Mouse (Mus musculus): Measurements from ENCODE around the gene Fktn. TPM values are rescaled to one million over a fixed set of nuclear protein-coding genes. Genes with fewer than 3 reads are reported as not detected.
"Not testable (repeated sequence)": the region's sequence is repeated elsewhere in the genome, so short reads cannot be mapped to it uniquely, and the experiment has no call there.

Gene Fktn
- polyA plus RNA-seq, 1 experiment from 2014 or later = 3.1 TPM

DNA sequence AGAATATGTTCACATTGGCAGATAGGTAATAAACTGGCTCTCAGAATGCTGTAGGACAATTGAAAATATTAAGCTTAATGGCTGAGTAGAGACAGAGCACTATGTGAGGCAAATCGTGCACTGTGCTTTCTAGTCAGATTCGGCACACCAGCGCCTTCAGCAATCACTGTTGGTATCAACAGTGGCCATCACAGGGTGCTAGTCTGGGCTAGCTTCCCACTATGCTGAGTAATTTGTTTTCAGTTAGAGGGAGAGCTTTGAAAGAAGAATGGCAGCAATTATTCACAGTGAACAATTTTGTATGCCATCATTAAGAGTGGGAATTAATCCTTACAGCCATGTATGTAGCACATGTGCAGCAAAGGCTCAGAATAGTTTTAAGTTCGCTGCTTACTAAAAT, 8.7 kb downstream of the Fktn start:
- H3K4me2 ChIP-seq = no peak overlapping the region
- WGBS (ENCODE audit: insufficient replicate concordance) = 76% methylated on average over 4 of the region's 4 CpGs
- no peaks in the 10 kb centered on the region for H3K36me3 ChIP-seq (replicated peaks)
- H3K27ac ChIP-seq (replicated peaks) = no peak overlapping the region
- H3K9ac ChIP-seq = no peak overlapping the region
- H3K4me1 ChIP-seq (replicated peaks) = no peaks in the 10 kb centered on the region
- H3K4me3 ChIP-seq (replicated peaks) = no peak overlapping the region
- no peaks in the 10 kb centered on the region for H3K27me3 ChIP-seq
- no peaks in the 10 kb centered on the region for H3K9me3 ChIP-seq (replicated peaks)
- ATAC-seq (ENCODE audit: insufficient read depth) = no peak

DNA sequence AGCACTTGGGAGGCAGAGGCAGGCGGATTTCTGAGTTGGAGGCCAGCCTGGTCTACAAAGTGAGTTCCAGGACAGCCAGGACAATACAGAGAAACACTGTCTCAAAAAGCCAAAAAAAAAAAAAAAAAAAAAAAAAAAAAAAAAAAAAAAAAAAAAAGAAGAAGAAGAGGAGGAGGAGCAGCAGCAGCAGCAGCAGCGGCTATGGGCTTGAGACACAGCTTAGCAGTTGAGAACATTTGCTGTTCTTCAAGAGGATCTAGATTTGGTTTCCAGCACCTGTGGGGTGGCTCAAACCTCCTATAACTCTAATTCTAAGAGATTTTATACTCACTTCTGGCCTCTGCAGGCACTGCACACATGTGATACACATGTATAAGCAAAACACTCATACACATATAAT, 12.3 kb downstream of the Fktn start:
- H3K4me1 ChIP-seq (replicated peaks); ATAC-seq (ENCODE audit: insufficient read depth); H3K4me2 ChIP-seq; H3K27me3 ChIP-seq; H3K4me3 ChIP-seq (replicated peaks); H3K9ac ChIP-seq; H3K27ac ChIP-seq (replicated peaks); H3K9me3 ChIP-seq (replicated peaks); H3K36me3 ChIP-seq (replicated peaks): not testable (repeated sequence)
- WGBS (ENCODE audit: insufficient replicate concordance) = 78% methylated on average over 2 of the region's 2 CpGs

DNA sequence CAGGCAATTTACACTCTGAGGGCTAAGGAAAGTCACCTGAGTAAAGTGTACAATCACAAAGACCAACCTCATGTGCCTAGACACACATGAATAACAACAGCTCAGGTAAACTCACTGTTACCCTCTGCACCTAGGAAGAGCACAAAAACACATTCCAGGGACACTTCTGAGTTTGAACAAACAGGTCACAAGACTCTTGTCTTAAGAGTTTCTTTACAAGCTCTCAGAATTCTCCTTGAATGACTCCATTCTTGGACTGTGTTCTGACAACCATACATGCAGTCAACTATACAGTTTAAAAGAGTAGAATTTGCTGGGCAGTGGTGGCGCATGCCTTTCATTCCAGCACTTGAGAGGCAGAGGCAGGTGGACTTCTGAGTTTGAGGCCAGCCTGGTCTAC, 14.3 kb downstream of the Fktn start:
- Histone ChIP-seq H3K4me3 (replicated peaks) (no peak overlapping the region), H3K27ac (replicated peaks) (no peak overlapping the region), H3K4me1 (replicated peaks) (no peaks in the 10 kb centered on the region), H3K4me2 (no peak overlapping the region), H3K36me3 (replicated peaks) (0 out of 2 replicates have a peak, but pooled peaks cover 5% of the 10 kb centered on the region), H3K27me3 (no peaks in the 10 kb centered on the region), H3K9ac (no peak overlapping the region), H3K9me3 (replicated peaks) (no peaks in the 10 kb centered on the region)
- ATAC-seq (ENCODE audit: insufficient read depth) = no peak
- WGBS (ENCODE audit: insufficient replicate concordance) = 68% methylated on average over 1 of the region's 1 CpGs

DNA sequence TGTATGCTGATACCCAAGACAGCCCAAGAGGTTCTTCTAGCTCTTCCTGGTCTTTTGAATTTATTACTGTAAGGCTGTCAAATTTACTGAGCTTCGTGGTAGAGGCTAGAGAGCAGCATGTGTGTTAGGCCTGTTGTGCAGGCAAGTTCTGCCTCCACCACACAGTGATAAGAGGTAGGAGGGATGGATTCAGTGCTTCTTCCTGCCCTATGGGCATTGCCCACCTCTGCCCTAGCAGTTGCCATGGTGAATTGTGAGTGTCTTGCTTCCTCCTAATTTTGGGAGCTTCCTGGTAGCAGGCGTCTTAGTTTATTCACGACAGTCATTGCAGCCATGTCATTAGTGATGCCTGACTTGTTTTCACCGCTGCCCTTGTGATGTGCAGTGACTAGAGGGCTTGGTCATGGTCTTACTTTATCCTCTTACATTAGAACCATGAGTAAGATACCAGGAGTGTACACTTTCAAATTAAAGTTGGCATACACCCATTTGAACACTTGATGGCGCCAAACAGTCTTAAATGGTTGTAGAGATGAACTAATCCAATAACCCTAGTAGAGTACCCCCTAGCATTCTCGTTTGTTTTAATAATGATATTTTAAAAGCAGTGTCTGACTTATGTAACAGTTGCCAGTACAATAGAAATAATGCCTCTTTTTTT, 25.3 kb downstream of the Fktn start:
- H3K9me3 ChIP-seq (replicated peaks) = no peaks in the 10 kb centered on the region
- H3K9ac ChIP-seq = no peak overlapping the region
- H3K27me3 ChIP-seq = no peaks in the 10 kb centered on the region
- H3K27ac ChIP-seq (replicated peaks) = no peak overlapping the region
- no peak for ATAC-seq (ENCODE audit: insufficient read depth)
- 44% methylated on average over 6 of the region's 6 CpGs for WGBS (ENCODE audit: insufficient replicate concordance)
- H3K36me3 ChIP-seq (replicated peaks) = peaks cover 3% of the 10 kb centered on the region; the same call in 1 of the 2 replicates
- no peak overlapping the region for H3K4me2 ChIP-seq
- no peak overlapping the region for H3K4me3 ChIP-seq (replicated peaks)
- H3K4me1 ChIP-seq (replicated peaks) = no peaks in the 10 kb centered on the region

DNA sequence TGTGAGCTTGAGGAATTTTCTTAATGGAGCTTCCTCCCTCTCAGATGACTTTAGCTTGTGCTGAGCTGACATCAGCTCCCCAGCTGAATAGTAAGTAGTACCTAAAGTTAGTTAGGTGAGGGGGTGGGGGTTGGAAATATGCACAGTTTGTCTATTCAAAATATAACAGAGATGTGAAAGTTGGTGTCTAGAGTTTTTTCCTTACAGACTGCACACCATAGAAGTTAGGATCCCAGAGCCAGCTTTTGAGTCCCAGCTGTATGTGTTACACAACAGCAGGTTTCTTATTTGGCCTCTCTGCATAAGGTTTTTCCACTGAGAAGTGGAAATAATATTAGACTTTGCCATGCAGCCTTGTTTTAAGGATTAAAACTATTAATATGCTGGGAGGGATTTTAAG, 36.0 kb downstream of the Fktn start:
- H3K9ac ChIP-seq = no peak overlapping the region
- H3K9me3 ChIP-seq (replicated peaks) = no peaks in the 10 kb centered on the region
- no peak overlapping the region for H3K4me3 ChIP-seq (replicated peaks)
- H3K4me2 ChIP-seq = no peak overlapping the region
- H3K27me3 ChIP-seq = no peaks in the 10 kb centered on the region
- no peaks in the 10 kb centered on the region for H3K36me3 ChIP-seq (replicated peaks)
- no peak overlapping the region for H3K27ac ChIP-seq (replicated peaks)
- no peaks in the 10 kb centered on the region for H3K4me1 ChIP-seq (replicated peaks)
- ATAC-seq (ENCODE audit: insufficient read depth) = no peak

DNA sequence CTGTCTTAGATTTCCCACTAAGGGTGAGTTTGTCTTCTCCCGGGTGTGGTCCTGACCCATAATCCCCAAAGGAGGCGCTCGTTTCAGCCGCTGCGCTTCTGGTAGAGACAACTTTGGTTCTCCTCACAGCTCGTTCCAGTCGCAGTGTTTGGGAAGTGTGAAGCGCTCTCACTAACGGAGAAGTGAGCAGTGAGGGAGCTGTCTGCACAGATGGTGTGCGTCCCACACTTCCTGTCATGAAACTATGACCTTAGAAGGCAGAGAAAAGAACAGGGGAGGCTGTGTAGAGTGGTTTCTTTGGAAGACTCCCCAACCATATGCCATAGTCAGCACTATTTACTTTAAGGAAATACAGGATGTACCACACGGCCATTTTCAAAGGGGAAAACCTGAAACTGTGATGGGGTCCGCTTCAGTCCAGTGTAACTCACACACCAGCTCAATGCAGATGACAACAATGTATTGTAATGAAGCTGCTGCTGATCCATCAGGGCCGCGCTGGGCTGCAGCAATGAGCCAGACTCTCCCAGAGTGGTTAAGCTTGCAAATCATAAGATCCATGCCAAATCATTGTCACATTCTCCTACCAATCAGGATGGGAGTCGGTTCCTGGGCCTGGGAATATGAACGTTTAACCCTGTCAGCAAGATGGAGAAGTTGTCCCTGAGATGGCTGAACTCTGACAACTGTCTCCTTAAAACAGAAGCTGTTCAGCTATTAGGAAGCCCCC, 36.8 kb downstream of the Fktn start:
- H3K4me2 ChIP-seq = no peak overlapping the region
- no peaks in the 10 kb centered on the region for H3K36me3 ChIP-seq (replicated peaks)
- ATAC-seq (ENCODE audit: insufficient read depth) = no peak
- H3K27ac ChIP-seq (replicated peaks) = no peak overlapping the region
- no peak overlapping the region for H3K4me3 ChIP-seq (replicated peaks)
- H3K9me3 ChIP-seq (replicated peaks) = no peaks in the 10 kb centered on the region
- 70% methylated on average over 16 of the region's 16 CpGs for WGBS (ENCODE audit: insufficient replicate concordance)
- H3K27me3 ChIP-seq = no peaks in the 10 kb centered on the region
- H3K9ac ChIP-seq = no peak overlapping the region
- no peaks in the 10 kb centered on the region for H3K4me1 ChIP-seq (replicated peaks)

DNA sequence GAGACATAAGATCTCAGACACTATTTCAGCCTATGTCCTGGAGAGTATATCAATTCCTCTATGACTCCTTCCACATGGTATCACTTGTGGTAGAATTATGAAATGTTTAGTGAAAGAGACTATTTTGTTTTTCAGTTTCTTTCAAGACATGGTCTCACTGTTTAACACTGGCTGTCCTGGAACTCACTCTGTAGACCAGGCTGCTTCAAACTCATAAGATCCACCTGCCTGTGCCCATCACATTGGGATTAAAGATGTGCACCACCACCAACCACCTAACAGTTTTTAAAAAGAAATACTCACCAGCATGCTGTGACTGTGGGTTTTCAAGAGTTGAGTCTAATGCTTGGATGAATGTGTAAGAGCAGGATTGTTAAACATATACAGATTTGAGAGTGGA, 43.2 kb downstream of the Fktn start:
- Histone ChIP-seq H3K27ac (replicated peaks) (no peak overlapping the region), H3K27me3 (no peaks in the 10 kb centered on the region), H3K9ac (no peak overlapping the region), H3K9me3 (replicated peaks) (no peaks in the 10 kb centered on the region), H3K4me2 (no peak overlapping the region), H3K36me3 (replicated peaks) (no peaks in the 10 kb centered on the region), H3K4me3 (replicated peaks) (no peak overlapping the region), H3K4me1 (replicated peaks) (no peaks in the 10 kb centered on the region)
- no peak for ATAC-seq (ENCODE audit: insufficient read depth)

DNA sequence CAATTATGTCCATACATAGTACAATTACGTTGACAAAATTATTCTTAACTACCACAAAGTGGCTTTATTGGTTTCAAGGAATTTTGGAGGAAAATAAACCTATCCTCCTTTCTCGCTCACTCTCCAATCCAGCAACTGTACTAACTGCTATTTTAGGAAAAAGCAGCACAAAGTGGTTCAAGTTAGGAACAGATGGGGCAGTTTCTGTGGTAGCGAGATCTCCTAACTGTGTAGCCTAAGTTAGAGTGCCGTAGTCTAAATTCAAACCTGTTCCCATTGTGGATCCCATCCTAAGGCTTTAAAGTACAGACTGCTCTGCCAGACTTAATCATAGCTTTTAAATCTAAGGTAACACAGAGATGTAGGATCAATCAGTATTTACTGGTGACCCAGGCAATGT, 45.0 kb downstream of the Fktn start:
- H3K27me3 ChIP-seq = no peaks in the 10 kb centered on the region
- no peaks in the 10 kb centered on the region for H3K36me3 ChIP-seq (replicated peaks)
- no peak overlapping the region for H3K4me3 ChIP-seq (replicated peaks)
- no peaks in the 10 kb centered on the region for H3K4me1 ChIP-seq (replicated peaks)
- H3K9me3 ChIP-seq (replicated peaks) = no peaks in the 10 kb centered on the region
- no peak overlapping the region for H3K27ac ChIP-seq (replicated peaks)
- WGBS (ENCODE audit: insufficient replicate concordance) = 67% methylated on average over 4 of the region's 4 CpGs
- H3K4me2 ChIP-seq = no peak overlapping the region
- no peak for ATAC-seq (ENCODE audit: insufficient read depth)
- H3K9ac ChIP-seq = no peak overlapping the region

DNA sequence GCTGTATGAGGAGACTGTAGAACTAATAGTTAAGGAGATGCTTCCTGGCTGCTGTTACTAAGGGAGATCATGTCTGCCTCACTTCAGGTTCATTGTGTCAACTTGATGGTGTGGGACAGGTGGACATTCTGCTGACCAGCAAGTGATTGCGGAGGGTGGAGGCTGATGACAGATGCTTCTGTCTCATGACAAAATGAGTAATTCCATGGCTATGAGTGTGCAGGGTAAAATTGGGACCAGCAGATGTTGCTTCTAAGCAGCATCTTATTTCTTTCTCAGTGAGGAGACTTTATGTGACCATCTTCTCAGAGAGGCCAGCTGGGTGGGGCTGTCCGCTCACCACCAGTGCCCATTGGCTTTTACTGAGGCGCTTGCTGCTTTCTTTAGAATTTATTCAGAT, 45.9 kb downstream of the Fktn start:
- H3K27me3 ChIP-seq = no peaks in the 10 kb centered on the region
- H3K4me1 ChIP-seq (replicated peaks) = no peaks in the 10 kb centered on the region
- H3K27ac ChIP-seq (replicated peaks) = no peak overlapping the region
- H3K9me3 ChIP-seq (replicated peaks) = no peaks in the 10 kb centered on the region
- ATAC-seq (ENCODE audit: insufficient read depth) = no peak
- 79% methylated on average over 3 of the region's 3 CpGs for WGBS (ENCODE audit: insufficient replicate concordance)
- H3K9ac ChIP-seq = no peak overlapping the region
- no peak overlapping the region for H3K4me3 ChIP-seq (replicated peaks)
- no peaks in the 10 kb centered on the region for H3K36me3 ChIP-seq (replicated peaks)
- H3K4me2 ChIP-seq = no peak overlapping the region

DNA sequence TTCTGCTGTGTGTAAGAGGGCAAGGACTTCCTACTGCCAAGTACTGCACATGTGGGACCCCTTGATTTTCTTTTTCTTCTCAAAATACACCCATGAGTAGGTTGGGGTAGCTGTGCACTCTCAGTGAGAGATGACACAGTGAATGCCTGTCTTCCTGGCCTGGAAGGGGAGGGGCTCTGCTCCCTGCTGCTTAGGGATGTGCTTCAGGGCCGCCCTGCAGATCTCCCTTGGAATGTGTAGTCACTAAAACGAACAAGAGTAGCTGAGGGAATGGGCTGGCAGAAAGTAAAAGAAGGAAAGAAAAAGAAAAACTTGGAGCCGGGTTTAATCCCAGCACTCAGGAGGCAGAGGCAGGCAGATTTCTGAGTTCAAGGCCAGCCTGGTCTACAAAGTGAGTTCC, 48.7 kb downstream of the Fktn start:
- H3K4me1 ChIP-seq (replicated peaks) = no peaks in the 10 kb centered on the region
- no peak for ATAC-seq (ENCODE audit: insufficient read depth)
- H3K4me2 ChIP-seq = no peak overlapping the region
- H3K9me3 ChIP-seq (replicated peaks) = no peaks in the 10 kb centered on the region
- no peak overlapping the region for H3K4me3 ChIP-seq (replicated peaks)
- H3K27ac ChIP-seq (replicated peaks) = no peak overlapping the region
- H3K9ac ChIP-seq = no peak overlapping the region
- no peaks in the 10 kb centered on the region for H3K27me3 ChIP-seq
- no peaks in the 10 kb centered on the region for H3K36me3 ChIP-seq (replicated peaks)
- 66% methylated on average over 3 of the region's 3 CpGs for WGBS (ENCODE audit: insufficient replicate concordance)

DNA sequence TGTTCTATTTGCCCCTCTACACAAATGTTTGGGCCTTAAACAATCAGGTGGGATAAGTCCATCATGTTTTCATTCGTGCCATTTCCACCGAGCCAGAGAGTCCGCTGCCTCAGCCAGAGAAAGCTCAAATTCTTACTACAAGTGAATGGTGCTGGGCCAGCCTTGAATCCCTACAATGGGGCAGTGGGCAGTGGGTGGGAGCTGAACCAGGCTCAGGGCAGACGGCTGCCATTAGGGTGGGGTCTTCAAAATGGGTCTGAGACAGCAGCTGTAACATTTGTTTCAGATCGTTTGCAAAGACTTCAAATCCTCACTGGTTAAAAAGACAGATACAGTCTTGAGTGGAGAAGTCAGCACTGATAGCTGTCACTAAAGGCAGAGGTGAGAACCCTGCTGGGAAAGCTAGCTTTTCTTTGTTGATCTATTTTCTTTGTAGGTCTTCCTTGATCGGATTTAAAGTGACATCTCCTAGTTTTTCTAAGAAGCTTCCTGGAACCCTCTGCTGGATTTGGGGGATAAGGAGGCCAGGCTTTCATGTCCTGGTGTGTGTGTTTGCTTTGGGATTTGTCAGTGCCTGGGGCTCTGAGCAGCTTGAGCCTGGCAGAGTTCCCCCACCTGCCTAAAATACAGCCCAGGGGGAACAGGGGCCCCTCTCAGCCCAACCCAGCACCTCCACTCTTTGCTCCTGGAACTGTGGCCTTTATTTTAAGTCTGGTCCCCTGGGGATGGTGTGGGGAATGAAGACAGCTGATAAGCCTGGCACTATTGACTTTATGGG, 57.3 kb downstream of the Fktn start:
- H3K4me1 ChIP-seq (replicated peaks) = no peaks in the 10 kb centered on the region
- H3K9ac ChIP-seq = no peak overlapping the region
- H3K9me3 ChIP-seq (replicated peaks) = no peaks in the 10 kb centered on the region
- no peak overlapping the region for H3K4me2 ChIP-seq
- no peak overlapping the region for H3K4me3 ChIP-seq (replicated peaks)
- H3K36me3 ChIP-seq (replicated peaks) = no peaks in the 10 kb centered on the region
- ATAC-seq (ENCODE audit: insufficient read depth) = no peak
- WGBS (ENCODE audit: insufficient replicate concordance) = 49% methylated on average over 6 of the region's 6 CpGs
- H3K27me3 ChIP-seq = peaks cover 8% of the 10 kb centered on the region
- H3K27ac ChIP-seq (replicated peaks) = no peak overlapping the region

Measured in liver, embryonic 15.5 days (tissue).